Mouse (Mus musculus) brain, embryonic 14.5 days (tissue): Measurements from ENCODE around the gene Lrch1.

Experiments
- CTCF ChIP-seq: fragments of 200-500 bp; IDR thresholded peaks from 2 replicates; pipeline ENCODE4 v1.5.1; 2012; ENCODE audit warnings: inconsistent platforms, mild to moderate bottlenecking, moderate library complexity, borderline replicate concordance; ENCODE audit not compliant: insufficient read depth, insufficient read length; ENCODE audit errors: extremely low read depth
- POLR2A ChIP-seq: fragments of 200-500 bp; IDR thresholded peaks from 2 replicates; pipeline ENCODE4 v1.6.1; 2012; ENCODE audit warnings: mild to moderate bottlenecking, inconsistent platforms, borderline replicate concordance; ENCODE audit not compliant: poor library complexity, insufficient read depth, insufficient read length, severe bottlenecking; ENCODE audit errors: extremely low read depth

DNA sequence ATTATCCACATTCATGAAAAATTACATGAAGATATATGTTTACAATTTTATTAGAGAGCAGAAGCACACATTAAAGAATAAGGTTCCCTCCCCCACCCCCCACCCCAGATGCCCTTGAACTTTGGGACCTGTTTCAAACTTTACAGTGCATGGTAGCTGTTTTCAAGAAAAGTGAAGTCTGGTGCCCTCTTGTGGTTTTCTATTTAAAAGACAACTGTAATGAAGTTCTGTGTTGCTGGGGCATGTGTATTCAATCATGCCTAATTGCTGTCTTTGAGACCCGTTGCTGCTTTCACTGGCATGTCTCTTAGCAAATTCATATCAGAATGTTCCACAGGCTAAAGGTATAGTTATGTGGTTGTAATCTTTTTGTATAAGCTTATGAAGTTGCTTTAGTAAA lies 42.8 kb upstream of the Lrch1 start:
- TF ChIP-seq POLR2A = no peak
- TF ChIP-seq CTCF = peak; percentile 39; the same call in 1 of the 2 replicates
